Mouse (Mus musculus) CD4-positive naive resting alpha-beta T cell, adult 57 days (primary cell): ENCODE results near the gene Alkbh2. TPM values are rescaled to one million over a fixed set of nuclear protein-coding genes. Genes with fewer than 3 reads are reported as not detected.

ENCODE experiments used
- total RNA-seq: library from RNA; stranded (reverse); gene quantifications from one replicate; pipeline ENCODE4 v1.2.4, GENCODE M21; 2023

The Alkbh2 gene
- total RNA-seq, result 8.2 TPM

DNA sequence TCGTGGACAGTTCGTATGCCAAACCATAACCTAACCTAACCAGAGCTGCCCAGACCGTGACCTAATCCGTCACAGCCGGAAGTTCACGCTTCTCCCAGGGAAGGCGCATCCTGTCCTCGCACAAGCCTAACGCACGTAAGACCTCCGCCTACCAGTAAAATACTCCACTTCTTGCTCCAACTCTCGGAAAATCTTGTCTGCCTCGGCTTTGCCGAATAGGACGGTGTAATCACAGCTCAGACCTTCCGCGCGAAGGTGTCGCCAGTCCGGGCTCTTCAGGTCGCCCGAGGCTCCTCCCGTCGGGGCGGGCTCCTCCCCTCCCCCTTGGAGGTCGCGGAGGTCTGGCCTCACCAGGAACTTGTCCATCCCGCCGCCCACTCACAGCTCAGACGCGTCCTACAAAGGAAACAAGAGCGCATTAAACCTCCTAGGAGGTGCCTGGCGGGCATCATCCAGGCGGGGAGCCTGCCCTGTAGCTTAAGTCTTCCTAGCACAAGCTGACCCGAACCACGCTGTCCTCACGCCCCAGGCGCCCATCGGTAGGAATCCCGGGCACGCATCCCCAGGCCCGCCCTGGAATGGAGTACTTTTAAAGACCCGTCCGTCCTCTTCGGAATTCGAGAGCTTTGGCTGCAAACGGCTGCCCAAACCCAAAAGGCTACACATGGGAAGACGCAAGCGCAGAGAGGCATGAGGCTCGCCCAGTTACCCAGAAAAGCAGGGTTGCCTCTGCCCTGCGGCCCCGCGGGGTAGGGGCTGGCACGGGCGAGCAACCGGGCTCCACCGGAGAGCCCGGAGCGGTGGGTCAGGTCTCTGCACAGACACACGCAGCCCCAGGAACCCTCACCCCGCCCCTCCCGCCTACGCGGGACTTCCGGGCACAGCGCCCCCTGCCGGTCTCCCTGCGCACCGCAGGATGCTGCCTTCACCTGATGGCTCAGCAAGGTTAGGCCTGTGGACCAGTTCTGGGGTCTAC is at the start of gene Alkbh2:
Alkbh2 (minus strand) TSS at position 845 of the 976 bp plus-strand sequence.

DNA sequence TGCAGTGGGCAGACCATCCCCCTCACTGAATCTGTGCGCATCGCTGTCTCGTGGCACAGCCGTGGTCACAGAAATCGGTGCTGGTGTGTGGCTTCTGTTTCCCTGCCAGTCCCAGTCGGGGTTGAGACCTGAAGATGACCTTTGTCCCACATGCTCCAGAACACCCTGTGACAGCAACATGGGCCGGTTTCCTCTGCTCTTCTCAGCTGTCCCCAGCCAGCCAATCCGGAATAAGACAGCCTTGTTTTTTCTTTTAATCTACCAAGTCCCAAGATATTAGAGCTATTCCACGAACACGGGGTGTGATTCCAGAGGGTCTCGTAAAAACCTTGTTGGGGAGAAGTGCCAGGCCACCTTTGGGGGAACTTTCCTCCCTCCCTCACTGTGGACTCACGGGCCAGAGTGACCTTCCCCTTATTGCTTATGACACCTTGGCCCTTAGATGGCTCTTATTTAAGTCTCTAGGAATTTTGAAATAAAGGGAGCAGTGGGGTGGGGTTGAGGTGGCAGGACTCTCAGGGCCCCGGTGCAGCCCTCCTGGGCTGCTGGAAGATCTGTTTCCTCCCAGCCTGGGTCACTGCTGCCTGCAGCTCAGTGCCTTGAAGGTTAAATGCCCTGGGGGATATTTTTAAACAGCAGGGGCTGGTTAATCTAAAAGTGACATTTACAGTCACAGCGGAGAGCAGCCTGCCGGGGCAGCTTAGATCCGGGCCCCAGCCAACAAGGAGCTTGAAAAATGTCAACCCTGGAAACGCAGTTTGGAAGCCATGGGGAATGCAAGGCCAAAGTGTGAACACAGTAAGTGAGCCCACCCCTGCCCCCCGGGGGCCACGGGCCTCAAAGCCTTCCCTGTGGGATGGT is 18.2 kb upstream of the Alkbh2 start, which contains the start of gene Acacb:
Acacb (plus strand) TSS at position 508 of the 861 bp plus-strand sequence.

DNA sequence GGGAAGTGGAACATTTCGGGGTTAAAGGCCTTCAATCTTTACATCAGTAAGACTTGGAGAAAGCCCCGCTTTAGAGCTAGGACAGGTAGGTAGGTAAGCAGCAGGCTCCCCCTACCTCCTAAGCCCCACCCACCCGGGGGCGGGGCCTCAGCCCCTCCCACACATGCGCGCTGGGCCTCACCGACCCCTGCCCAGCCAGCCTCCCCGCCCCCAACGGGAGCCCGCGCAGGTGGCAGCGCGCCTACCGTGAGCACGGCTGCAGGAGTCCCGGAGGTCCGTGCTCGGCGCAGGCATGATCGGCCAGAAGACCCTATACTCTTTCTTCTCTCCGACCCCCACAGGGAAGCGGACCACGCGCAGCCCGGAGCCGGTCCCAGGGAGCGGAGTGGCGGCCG is 2.2 kb upstream of the Alkbh2 start, which contains the start of gene Ung:
Ung (plus strand) TSS at position 176 of the 395 bp plus-strand sequence.

DNA sequence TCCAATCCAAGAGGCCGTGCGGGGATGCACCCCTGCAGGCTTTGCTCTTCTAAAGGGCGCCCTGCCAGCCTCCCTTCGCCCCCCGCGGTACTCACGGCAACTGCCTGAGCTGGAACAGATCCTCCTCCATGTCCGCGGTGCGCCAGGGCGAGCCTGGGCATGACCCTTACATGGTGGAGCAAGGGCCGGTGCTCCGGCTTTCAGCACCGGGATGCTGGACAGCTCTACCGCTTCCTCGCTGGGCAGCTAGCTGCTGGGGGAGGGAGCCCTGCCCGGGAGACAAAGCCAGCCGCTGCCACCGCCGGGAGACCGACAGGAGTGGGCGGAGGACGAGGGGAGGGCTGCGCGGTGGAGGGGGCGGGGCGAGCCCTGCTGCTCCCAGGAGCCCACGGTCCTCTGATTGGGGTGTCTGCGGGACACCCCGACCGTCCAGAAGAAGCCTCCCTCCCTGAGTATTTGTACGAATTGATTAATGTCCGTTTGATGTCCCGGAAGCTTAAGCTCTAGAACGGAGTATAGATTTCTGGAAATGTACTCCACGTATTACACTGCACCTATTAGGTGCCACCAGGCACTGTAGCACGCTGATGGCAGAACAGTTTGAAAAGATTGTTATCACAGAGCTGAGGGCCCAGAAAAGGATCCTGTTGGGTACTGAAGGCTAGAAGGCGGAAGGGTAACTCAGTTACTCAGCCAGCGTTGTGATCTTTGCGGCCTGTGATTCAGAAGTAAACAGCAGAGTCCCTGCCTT is 36.8 kb downstream of the Alkbh2 start, which contains the start of gene Svop:
Svop (minus strand) TSS at position 514 of the 751 bp plus-strand sequence.

Other genes starting within 250 kb of the Alkbh2 start
- 59.1 TPM for gene Coro1c, start 219.5 kb downstream of the Alkbh2 start, total RNA-seq
- 42.1 TPM for gene Ssh1, start 134.3 kb downstream of the Alkbh2 start, total RNA-seq
- gene Dao, start 124.5 kb downstream of the Alkbh2 start, total RNA-seq, result not detected
- 20.5 TPM for gene Usp30, start 62.8 kb downstream of the Alkbh2 start, total RNA-seq
- not detected for gene Svop, start 36.6 kb downstream of the Alkbh2 start, total RNA-seq
- 12.9 TPM for gene Ung, start 2.2 kb upstream of the Alkbh2 start, total RNA-seq
- 13.8 TPM for gene Acacb, start 18.3 kb upstream of the Alkbh2 start, total RNA-seq
- not detected for gene Foxn4, start 145.6 kb upstream of the Alkbh2 start, total RNA-seq
- gene Myo1h, start 160.9 kb upstream of the Alkbh2 start, total RNA-seq, result 14.2 TPM